Mouse (Mus musculus) embryonic fibroblast, embryonic 13.5 days (primary cell): Measurements from ENCODE around the gene Txnip.

Experiments
- CTCF ChIP-seq: IDR thresholded peaks from 2 replicates; pipeline ENCODE4 v1.5.1; 2011; ENCODE audit warnings: mild to moderate bottlenecking, control low read depth, low read length, moderate library complexity, borderline replicate concordance; ENCODE audit not compliant: insufficient read depth
- POLR2A ChIP-seq: IDR thresholded peaks from 2 replicates; pipeline ENCODE4 v1.6.1; 2011; ENCODE audit warnings: low read depth, mild to moderate bottlenecking, control low read depth, low read length, moderate library complexity

- no peak for TF ChIP-seq POLR2A
- no peak for TF ChIP-seq CTCF
Measured at GRCm38 (mm10) chr3:96551203-96551602, 6.6 kb upstream of the Txnip start.
